Comparison of ENCODE assay signal across 22 mouse cellular contexts in the genomic region with DNA sequence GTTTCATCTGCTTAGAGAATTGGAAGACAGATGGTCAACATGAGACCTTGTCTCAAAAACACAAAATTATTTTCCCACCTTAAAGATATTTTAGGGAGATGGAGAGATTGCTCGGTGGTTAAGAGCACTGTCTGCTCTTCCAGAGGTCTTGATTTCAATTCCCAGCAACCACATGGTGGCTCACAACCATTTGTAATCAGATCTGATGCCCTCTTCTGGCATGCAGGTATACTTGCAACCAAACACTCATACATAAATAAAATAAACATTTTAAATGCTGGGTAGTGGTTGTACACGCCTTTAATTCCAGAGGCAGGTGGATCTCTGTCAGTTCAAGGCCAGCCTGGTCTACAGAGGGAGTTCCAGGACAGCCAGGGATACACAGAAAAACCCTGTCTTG. TPM values are rescaled to one million over a fixed set of nuclear protein-coding genes. Genes with fewer than 3 reads are reported as not detected.
DNase-seq lines count a peak whose midpoint lies in the region; ATAC-seq and TF ChIP-seq lines count a peak whose summit lies in the region.
"Had no signal": no experiment of that assay in that cellular context is flagged by ENCODE, and none has a peak within 500 bp of the region (broad histone marks: within the 10 kb centered on the region; RNA-seq: fewer than 3 reads in every experiment).

No protein-coding gene starts in this region.

- TF ChIP-seq POLR2A in brain, embryonic 14.5 days (IDR thresholded peaks at IDR 0.05; ENCODE audit: borderline replicate concordance, extremely low read depth, insufficient read depth, insufficient read length, poor library complexity, severe bottlenecking): no peak

- TF ChIP-seq CTCF in intestine, postnatal 0 days (IDR thresholded peaks at IDR 0.05; ENCODE audit: low read depth): peak; percentile 49
- peak; percentile 47 for TF ChIP-seq CTCF in lung, postnatal 0 days (IDR thresholded peaks at IDR 0.05)
- peak; percentile 10; the same call in 1 of the 2 replicates for TF ChIP-seq CTCF in brain, embryonic 14.5 days (IDR thresholded peaks at IDR 0.05; ENCODE audit: borderline replicate concordance, extremely low read depth, insufficient read depth, insufficient read length)

- 64% methylated on average over 2 of the region's 2 CpGs for WGBS in intestine, postnatal 0 days
- WGBS in intestine, embryonic 16.5 days: 66% methylated on average over 2 of the region's 2 CpGs
- WGBS in lung, postnatal 0 days: 59% methylated on average over 2 of the region's 2 CpGs

- H3K4me1 ChIP-seq in intestine, postnatal 0 days (replicated peaks; ENCODE audit: control insufficient read depth, insufficient read depth, low read length): no peaks in the 10 kb centered on the region
- H3K4me1 ChIP-seq in intestine, embryonic 16.5 days (ENCODE audit: control insufficient read depth, insufficient read depth, low read length): peaks cover 9% of the 10 kb centered on the region
- peaks cover 14% of the 10 kb centered on the region; the same call in 1 of the 2 replicates for H3K4me1 ChIP-seq in lung, postnatal 0 days (ENCODE audit: insufficient read depth, low read depth, low read length)

- H3K4me3 ChIP-seq in intestine, postnatal 0 days (ENCODE audit: low read depth, low read length): no peak overlapping the region
- H3K4me3 ChIP-seq in intestine, embryonic 16.5 days (ENCODE audit: low read length): no peak overlapping the region
- no peak overlapping the region for H3K4me3 ChIP-seq in lung, postnatal 0 days (ENCODE audit: low read depth, low read length)
- H3K4me3 ChIP-seq: heart, embryonic 12.5 days; intestine, embryonic 15.5 days; kidney, embryonic 15.5 days; limb, embryonic 10.5 days; liver, embryonic 12.5 days; myocyte had no signal

- no peak overlapping the region for H3K4me2 ChIP-seq in intestine, postnatal 0 days (replicated peaks; ENCODE audit: low read depth)
- H3K4me2 ChIP-seq in intestine, embryonic 16.5 days (ENCODE audit: low read depth, low read length): no peak overlapping the region
- no peak overlapping the region for H3K4me2 ChIP-seq in lung, postnatal 0 days (replicated peaks; ENCODE audit: low read depth, low read length)
- H3K4me2 ChIP-seq: heart, embryonic 12.5 days; hindbrain, embryonic 14.5 days; intestine, embryonic 15.5 days; kidney, embryonic 15.5 days; liver, embryonic 12.5 days had no signal

- no peaks in the 10 kb centered on the region for H3K27me3 ChIP-seq in intestine, postnatal 0 days (replicated peaks; ENCODE audit: control insufficient read depth, insufficient read depth, low read length)
- H3K27me3 ChIP-seq in intestine, embryonic 16.5 days (replicated peaks; ENCODE audit: control insufficient read depth, insufficient read depth, low read length): no peaks in the 10 kb centered on the region
- H3K27me3 ChIP-seq in lung, postnatal 0 days (replicated peaks; ENCODE audit: insufficient read depth, low read length): no peaks in the 10 kb centered on the region
- H3K27me3 ChIP-seq: heart, embryonic 12.5 days; intestine, embryonic 15.5 days; kidney, embryonic 15.5 days; liver, embryonic 12.5 days had no signal

- no peaks in the 10 kb centered on the region for H3K36me3 ChIP-seq in intestine, postnatal 0 days (ENCODE audit: control insufficient read depth, insufficient read depth)
- H3K36me3 ChIP-seq in intestine, embryonic 16.5 days (ENCODE audit: control insufficient read depth, insufficient read depth, low read length): no peaks in the 10 kb centered on the region
- H3K36me3 ChIP-seq in lung, postnatal 0 days (ENCODE audit: insufficient read depth, low read length): no peaks in the 10 kb centered on the region
- H3K36me3 ChIP-seq: intestine, embryonic 15.5 days had no signal

- no peak for ATAC-seq in intestine, postnatal 0 days
- ATAC-seq in intestine, embryonic 16.5 days: no peak
- ATAC-seq in lung, postnatal 0 days: no peak
- ATAC-seq: intestine, embryonic 15.5 days; liver, embryonic 12.5 days had no signal

- intact Hi-C loops in heart, postnatal 10 days (cut with DNase I): no loop called here

- no peak for TF ChIP-seq EP300 in lung, postnatal 0 days (IDR thresholded peaks at IDR 0.05)

- no peak for DNase-seq in lung, postnatal 0 days (ENCODE audit: low spot score)
- DNase-seq in lung, postnatal 36 days: no peak
- DNase-seq in ES-CJ7 (ENCODE audit: low read depth, low spot score): peak; percentile 62
- DNase-seq in brain, embryonic 14.5 days (ENCODE audit: low read depth): no peak
- DNase-seq in yolk sac, embryonic 10.5 days (ENCODE audit: low spot score): no peak
- DNase-seq in heart, postnatal 10 days: no peak
- DNase-seq: adrenal gland, postnatal 25 days; cerebellum, adult 18-20 months; lung, postnatal 10 days; midbrain, embryonic 14.5 days; right cerebral cortex, postnatal 14 days; thymus, adult 18-20 months; thymus, postnatal 4 days had no signal

- no peak overlapping the region for H3K9ac ChIP-seq in intestine, postnatal 0 days (ENCODE audit: low read depth, low read length)
- no peak overlapping the region for H3K9ac ChIP-seq in intestine, embryonic 16.5 days (ENCODE audit: low read depth, low read length)
- H3K9ac ChIP-seq in lung, postnatal 0 days (replicated peaks; ENCODE audit: low read depth): no peak overlapping the region
- H3K9ac ChIP-seq: heart, embryonic 12.5 days; hindbrain, embryonic 14.5 days; intestine, embryonic 15.5 days; kidney, embryonic 15.5 days; liver, embryonic 12.5 days had no signal

- no peak overlapping the region for H3K27ac ChIP-seq in intestine, postnatal 0 days (ENCODE audit: low read depth, low read length)
- H3K27ac ChIP-seq in intestine, embryonic 16.5 days (ENCODE audit: low read length): no peak overlapping the region
- H3K27ac ChIP-seq in lung, postnatal 0 days (ENCODE audit: low read length): no peak overlapping the region
- H3K27ac ChIP-seq: hindbrain, embryonic 14.5 days; intestine, embryonic 15.5 days; kidney, embryonic 15.5 days; limb, embryonic 10.5 days; liver, embryonic 12.5 days had no signal

- no peaks in the 10 kb centered on the region for H3K9me3 ChIP-seq in intestine, postnatal 0 days (ENCODE audit: control insufficient read depth)
- H3K9me3 ChIP-seq in intestine, embryonic 16.5 days (ENCODE audit: control insufficient read depth, low read length): no peaks in the 10 kb centered on the region
- H3K9me3 ChIP-seq in lung, postnatal 0 days (ENCODE audit: low read length): no peaks in the 10 kb centered on the region
- H3K9me3 ChIP-seq: heart, embryonic 12.5 days; intestine, embryonic 15.5 days; kidney, embryonic 15.5 days; limb, embryonic 10.5 days had no signal

RNA-seq across cellular contexts. Expression of a gene that starts 3.1 kb away (rescaled TPM):
- polyA plus RNA-seq in intestine, postnatal 0 days (2015; fragmentation: Nextera tagmentation; extraction: Ambion mirVana): 23.0 and 23.3 TPM in 2 replicates
- 37.8 and 40.9 TPM in 2 replicates for polyA plus RNA-seq in intestine, embryonic 16.5 days (2015; fragmentation: Nextera tagmentation; extraction: Ambion mirVana)
- polyA plus RNA-seq in lung, postnatal 0 days (2015; fragmentation: Nextera tagmentation; extraction: Ambion mirVana): 55.6 and 58.3 TPM in 2 replicates
- 111 and 112 TPM in 2 replicates for polyA plus RNA-seq in brain, embryonic 14.5 days (2012; rRNA removed)
- total RNA-seq in heart, postnatal 10 days (2021): 10 to 100 TPM; 85.1 to 90.8 TPM

RNA-seq across cellular contexts. Expression of a gene that starts 8.8 kb away (rescaled TPM):
- polyA plus RNA-seq in intestine, postnatal 0 days (2015; fragmentation: Nextera tagmentation; extraction: Ambion mirVana): 4.4 and 5.2 TPM in 2 replicates
- 14.2 and 16.9 TPM in 2 replicates for polyA plus RNA-seq in intestine, embryonic 16.5 days (2015; fragmentation: Nextera tagmentation; extraction: Ambion mirVana)
- polyA plus RNA-seq in lung, postnatal 0 days (2015; fragmentation: Nextera tagmentation; extraction: Ambion mirVana): 9.4 and 9.7 TPM in 2 replicates
- 30.9 and 38.7 TPM in 2 replicates for polyA plus RNA-seq in brain, embryonic 14.5 days (2012; rRNA removed)
- total RNA-seq in heart, postnatal 10 days (2021): 1 to 10 TPM; 4.9 to 7.4 TPM

RNA-seq across cellular contexts. Expression of a gene that starts 39.3 kb away (rescaled TPM):
- 12.2 and 13.0 TPM in 2 replicates for polyA plus RNA-seq in intestine, postnatal 0 days (2015; fragmentation: Nextera tagmentation; extraction: Ambion mirVana)
- polyA plus RNA-seq in intestine, embryonic 16.5 days (2015; fragmentation: Nextera tagmentation; extraction: Ambion mirVana): 29.2 and 31.2 TPM in 2 replicates
- polyA plus RNA-seq in lung, postnatal 0 days (2015; fragmentation: Nextera tagmentation; extraction: Ambion mirVana): 14.8 and 17.7 TPM in 2 replicates
- 31.5 and 40.6 TPM in 2 replicates for polyA plus RNA-seq in brain, embryonic 14.5 days (2012; rRNA removed)
- 10 to 100 TPM; 22.8 to 23.6 TPM for total RNA-seq in heart, postnatal 10 days (2021)

RNA-seq across cellular contexts. Expression of a gene that starts 53.6 kb away (rescaled TPM):
- polyA plus RNA-seq in intestine, postnatal 0 days (2015; fragmentation: Nextera tagmentation; extraction: Ambion mirVana): 10.6 and 11.5 TPM in 2 replicates
- polyA plus RNA-seq in intestine, embryonic 16.5 days (2015; fragmentation: Nextera tagmentation; extraction: Ambion mirVana): 14.2 and 16.1 TPM in 2 replicates
- polyA plus RNA-seq in lung, postnatal 0 days (2015; fragmentation: Nextera tagmentation; extraction: Ambion mirVana): 8.6 and 10.0 TPM in 2 replicates
- 19.8 and 36.5 TPM in 2 replicates for polyA plus RNA-seq in brain, embryonic 14.5 days (2012; rRNA removed)
- 10 to 100 TPM; 15.0 to 17.0 TPM for total RNA-seq in heart, postnatal 10 days (2021)

RNA-seq across cellular contexts. Expression of a gene that starts 58.3 kb away (rescaled TPM):
- polyA plus RNA-seq in intestine, postnatal 0 days (2015; fragmentation: Nextera tagmentation; extraction: Ambion mirVana): 7.2 and 8.4 TPM in 2 replicates
- 9.4 and 9.5 TPM in 2 replicates for polyA plus RNA-seq in intestine, embryonic 16.5 days (2015; fragmentation: Nextera tagmentation; extraction: Ambion mirVana)
- 7.7 and 9.0 TPM in 2 replicates for polyA plus RNA-seq in lung, postnatal 0 days (2015; fragmentation: Nextera tagmentation; extraction: Ambion mirVana)
- polyA plus RNA-seq in brain, embryonic 14.5 days (2012; rRNA removed): 64.7 and 76.0 TPM in 2 replicates
- 10 to 100 TPM; 39.5 to 41.7 TPM for total RNA-seq in heart, postnatal 10 days (2021)
